Mouse (Mus musculus): ENCODE results near the gene Slc9b2.

The Slc9b2 gene

GRCm38 (mm10) chr3:135307411-135308259 is at the start of gene Slc9b2:
Slc9b2 (plus strand) TSS chr3:135307700.
- peak; percentile 14 to 20 for DNase-seq

GRCm38 (mm10) chr3:135258919-135259318 is 48.6 kb upstream of the Slc9b2 start:
- DNase-seq = no peak

GRCm38 (mm10) chr3:135260233-135260632 is 47.3 kb upstream of the Slc9b2 start:
- DNase-seq = no peak

- DNase-seq = no peak
These were observed 38.9 kb upstream of the Slc9b2 start for GRCm38 (mm10) chr3:135268616-135269015.

DNA sequence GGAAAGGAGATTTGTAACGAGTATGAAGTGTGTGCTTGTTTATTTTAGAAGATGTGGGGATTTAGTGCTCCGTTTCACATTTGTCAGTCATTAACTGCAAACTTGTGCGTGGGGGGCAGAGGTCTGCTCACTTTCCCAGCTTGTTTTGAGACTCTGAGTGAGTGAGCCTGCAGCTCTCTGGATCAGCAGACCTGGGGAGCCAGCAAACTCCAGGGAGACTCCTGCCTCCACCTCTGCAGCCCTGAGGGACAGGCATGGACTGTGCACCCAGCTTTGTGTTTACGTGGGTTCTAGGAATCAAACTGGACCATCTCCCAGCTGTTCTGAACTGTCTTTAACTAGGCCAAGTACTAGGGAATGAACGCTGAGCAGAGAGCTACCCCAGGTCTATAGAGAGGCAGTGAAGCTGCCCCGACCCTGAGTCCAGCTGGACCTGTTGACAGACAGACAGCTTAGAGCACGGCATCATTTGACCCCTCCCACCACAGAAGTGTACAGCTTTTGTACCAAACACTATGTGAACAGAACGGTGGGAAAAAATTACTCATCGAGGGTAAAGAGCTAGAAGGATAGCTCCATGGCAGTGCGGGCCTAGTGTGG is 38.0 kb upstream of the Slc9b2 start:
- no peak for DNase-seq

DNA sequence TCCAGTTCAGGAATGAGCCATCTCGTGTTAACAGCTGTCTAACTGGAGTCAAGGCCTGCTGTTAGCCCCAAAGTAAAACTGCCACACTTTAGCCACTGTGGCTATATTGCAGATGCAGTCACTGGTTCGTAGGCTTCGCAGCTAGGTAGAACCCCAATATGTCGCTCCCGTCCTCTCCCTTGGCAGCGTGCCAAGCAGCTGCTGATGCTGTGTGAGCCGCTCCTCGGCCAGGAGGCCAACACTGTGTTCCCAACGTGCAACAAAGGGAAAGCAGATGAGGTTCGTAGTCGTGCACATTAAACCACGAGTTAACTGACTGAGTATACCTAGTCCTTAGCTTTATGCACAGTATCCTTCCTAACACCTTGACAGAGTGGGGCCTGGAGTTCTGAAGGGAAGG is 34.9 kb upstream of the Slc9b2 start:
- no peak for DNase-seq

DNA sequence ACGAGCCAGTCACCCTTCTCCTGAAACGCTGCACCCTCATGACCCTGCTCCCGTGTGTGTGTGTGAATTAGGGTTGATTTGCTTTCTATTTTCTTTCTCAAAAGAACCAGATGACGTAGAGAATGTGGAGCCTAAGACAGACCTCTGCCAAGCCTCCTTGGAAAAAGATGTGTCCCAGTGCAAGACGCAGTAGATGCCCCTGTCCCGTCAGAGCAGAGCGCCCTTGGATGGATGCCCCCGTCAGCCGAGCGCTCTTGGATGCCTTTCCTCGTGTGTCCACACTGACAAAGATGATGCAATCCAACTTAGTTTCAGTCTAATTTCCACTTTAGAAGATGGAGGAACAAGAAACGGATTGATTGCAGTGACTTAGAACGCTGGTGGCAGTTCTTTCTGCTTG is 34.5 kb upstream of the Slc9b2 start:
- DNase-seq = no peak

DNA sequence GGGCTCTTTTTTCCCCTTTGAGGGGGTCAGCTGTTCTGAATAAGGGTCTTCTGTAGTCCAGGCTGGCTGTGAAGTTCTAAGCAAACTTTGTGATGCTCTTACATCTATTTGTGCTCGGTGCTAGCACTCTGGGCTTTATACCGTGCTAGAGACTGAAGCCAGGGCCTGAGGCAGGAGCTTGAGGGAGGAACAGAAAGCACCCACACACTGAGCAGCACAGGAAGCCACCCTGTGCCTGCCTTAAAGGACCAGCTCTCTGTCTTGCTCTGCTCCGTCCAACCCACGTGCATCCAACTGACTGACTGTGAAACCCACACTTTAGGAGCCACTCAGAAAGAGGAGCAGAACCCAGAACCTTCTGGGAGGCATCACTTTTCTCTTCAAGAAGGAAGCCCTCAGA is 27.3 kb upstream of the Slc9b2 start:
- no peak for DNase-seq

DNA sequence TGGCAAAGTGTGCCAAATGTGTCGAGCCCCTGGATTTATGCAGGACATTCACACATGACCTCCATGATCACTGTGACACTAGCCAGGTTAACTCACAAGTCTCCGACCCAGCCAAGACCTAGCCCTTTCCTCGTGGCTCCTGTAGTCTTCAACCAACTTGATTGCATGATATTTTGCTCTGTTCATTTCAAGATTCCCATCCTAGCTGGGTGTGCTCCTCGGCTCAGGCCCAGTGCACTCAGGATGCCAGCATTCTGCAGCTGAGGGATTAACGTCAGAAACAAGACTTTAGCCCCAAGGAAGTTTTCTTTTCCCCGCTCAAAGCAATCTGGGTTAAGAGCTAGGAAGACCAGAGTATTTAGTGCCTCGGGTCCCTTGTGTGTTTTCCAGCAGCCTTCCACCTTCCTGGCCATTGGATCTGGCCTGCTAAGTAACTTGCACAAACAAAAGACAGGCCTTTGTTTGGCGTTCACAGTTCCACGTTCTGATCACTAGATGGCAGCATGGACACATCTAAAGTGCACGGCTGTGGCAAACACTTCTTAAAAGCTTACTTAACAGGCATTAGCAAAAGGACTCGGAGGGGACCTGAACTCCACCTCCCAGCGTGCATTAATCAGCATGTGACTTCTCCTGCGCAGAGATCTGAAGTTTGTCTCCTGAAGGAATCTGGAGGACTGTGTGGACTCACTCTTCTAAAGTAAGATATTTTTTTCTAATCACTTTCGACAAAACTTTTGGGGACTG is 26.7 kb upstream of the Slc9b2 start, which contains the start of gene Bdh2:
Gene Bdh2, plus strand, starts transcription at position 553 of the 747 bp plus-strand sequence.
- peak; percentile 60 to 71 for DNase-seq

DNA sequence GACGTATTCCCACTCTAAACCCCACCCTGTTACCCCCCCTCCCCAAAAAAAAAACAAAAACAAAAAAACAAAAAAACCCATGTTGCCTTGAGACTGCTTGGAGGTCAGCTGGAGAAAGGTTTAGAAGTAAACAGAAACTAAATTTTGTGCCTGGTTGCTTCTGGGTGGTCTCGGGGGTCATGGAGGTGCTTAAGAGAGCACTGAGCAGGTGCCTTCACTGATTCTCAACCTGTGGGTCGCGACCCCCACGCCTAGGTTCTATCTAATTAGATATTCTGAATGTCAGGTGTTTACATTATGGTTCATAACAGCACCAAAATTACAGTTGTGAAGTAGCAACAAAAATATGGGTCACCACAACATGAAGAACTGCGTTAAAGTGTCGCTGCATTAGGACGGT is 25.8 kb upstream of the Slc9b2 start:
- no peak for DNase-seq

- no peak for DNase-seq
These were observed 22.2 kb upstream of the Slc9b2 start for GRCm38 (mm10) chr3:135285256-135285655.

DNA sequence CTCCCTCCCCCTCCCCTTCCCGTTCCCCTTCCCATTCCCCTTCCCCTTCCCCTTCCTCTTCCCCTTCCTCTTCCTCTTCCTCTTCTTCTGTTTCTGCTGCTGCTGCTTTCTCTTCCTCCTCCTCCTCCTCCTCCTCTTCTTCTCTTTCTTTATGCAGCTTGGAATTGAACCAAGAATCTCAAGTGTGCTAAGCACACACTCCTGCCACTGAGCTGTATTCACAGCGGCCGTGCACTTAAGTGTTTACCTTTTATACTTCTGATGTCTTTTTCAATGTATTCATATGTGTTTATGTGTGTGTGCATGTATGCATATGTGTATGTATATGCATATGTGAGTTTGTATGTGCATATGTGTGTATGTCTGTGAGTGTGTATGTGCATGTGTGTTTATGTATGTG is 21.7 kb upstream of the Slc9b2 start:
- no peak for DNase-seq

GRCm38 (mm10) chr3:135288138-135288750 is 19.3 kb upstream of the Slc9b2 start:
- no peak for DNase-seq

GRCm38 (mm10) chr3:135289148-135289547 is 18.4 kb upstream of the Slc9b2 start:
- no peak for DNase-seq

- peak; percentile 21 to 44 for DNase-seq
These were observed 17.1 kb upstream of the Slc9b2 start for GRCm38 (mm10) chr3:135290249-135290894.

- no peak for DNase-seq
These were observed 13.8 kb upstream of the Slc9b2 start for GRCm38 (mm10) chr3:135293703-135294102.

- no peak for DNase-seq
These were observed 11.9 kb upstream of the Slc9b2 start for GRCm38 (mm10) chr3:135295559-135295958.

- no peak for DNase-seq
These were observed 8.9 kb upstream of the Slc9b2 start for GRCm38 (mm10) chr3:135298560-135298959.

DNA sequence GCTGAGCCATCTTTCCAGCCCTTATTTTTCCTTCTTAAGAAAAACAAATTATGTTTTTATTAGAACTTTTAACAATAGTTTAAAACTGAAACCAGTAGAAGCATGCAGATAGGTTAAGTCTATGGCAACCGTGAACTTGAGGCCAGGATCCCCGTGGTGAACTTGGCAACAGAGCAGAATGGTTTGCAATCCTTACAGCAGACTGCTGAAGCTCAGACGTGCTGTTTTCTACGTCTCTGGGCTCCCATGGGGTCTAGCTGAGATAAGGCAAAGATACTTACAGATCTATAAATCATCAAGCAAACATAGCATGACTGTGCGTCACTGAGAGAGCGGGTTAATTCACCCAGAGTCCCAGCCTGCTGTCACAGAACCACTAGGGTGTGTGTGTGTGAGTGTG is 7.4 kb upstream of the Slc9b2 start:
- no peak for DNase-seq

DNA sequence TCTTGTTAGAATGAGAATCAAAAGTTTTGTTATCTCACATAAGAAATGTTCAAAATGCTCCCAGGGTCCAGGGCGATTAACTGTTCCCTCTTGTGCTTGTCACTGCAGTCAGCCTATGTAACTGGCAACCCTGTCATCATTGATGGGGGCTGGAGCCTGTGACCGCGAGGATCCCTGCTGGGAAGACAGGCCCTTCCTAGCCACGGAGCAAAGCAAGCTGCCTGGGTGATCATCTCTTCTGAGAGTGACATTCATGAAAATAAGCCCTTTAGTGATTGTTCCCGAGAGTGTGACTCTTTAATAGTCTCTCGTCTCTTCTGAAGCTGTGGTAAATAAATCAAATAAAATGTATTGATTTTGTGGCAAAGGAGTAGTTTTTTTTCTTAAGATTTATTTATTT is 3.4 kb upstream of the Slc9b2 start:
- DNase-seq = no peak

DNA sequence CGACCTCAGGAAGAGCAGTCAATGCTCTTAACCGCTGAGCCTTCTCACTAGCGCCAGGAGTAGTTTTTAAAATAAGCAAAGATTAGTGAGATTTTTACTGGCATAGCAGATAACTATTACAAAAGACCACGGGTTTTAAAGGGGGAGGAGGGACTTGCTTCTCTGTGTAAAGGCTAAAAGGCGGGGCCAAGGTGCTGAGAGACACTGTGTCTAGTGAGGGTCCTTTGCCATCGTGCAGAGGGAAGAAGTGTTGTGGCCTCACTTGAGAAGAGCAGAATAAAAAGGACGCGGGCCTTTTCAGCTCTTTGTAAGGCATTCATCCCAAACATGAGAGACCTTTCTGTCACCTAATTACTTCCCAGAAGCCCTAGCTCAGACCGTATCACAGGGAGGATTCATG is 2.9 kb upstream of the Slc9b2 start:
- no peak for DNase-seq

- DNase-seq = no peak
These were observed 5.5 kb downstream of the Slc9b2 start for GRCm38 (mm10) chr3:135312916-135313491.

Data from cerebellum, postnatal 36 days (tissue).